Mouse (Mus musculus) thymus, adult 2 months (tissue): Measurements from ENCODE around the gene Olfr17. TPM values are rescaled to one million over a fixed set of nuclear protein-coding genes. Genes with fewer than 3 reads are reported as not detected.
"Not testable (repeated sequence)": the region's sequence is repeated elsewhere in the genome, so short reads cannot be mapped to it uniquely, and the experiment has no call there.

Source experiments
- DNase-seq: peaks from one replicate; pipeline ENCODE4 v3.0.0; 2021
- H3K27ac ChIP-seq: fragments of 200-500 bp; 2 replicates; pipeline ENCODE4 v1.5.1; 2012; ENCODE audit warnings: low read length, control low read depth; ENCODE audit not compliant: control insufficient read depth, insufficient read depth
- H3K27me3 ChIP-seq: fragments of 200-500 bp; 2 replicates; pipeline ENCODE4 v1.6.1; 2012; ENCODE audit warnings: mild to moderate bottlenecking, low read length, moderate library complexity, mixed read lengths; ENCODE audit not compliant: control insufficient read depth, insufficient read depth
- H3K36me3 ChIP-seq: fragments of 200-500 bp; 2 replicates; pipeline ENCODE4 v1.6.1; 2012; ENCODE audit warnings: mild to moderate bottlenecking, low read length, moderate library complexity; ENCODE audit not compliant: control insufficient read depth, insufficient read depth
- H3K4me1 ChIP-seq: fragments of 200-500 bp; replicated peaks from 2 replicates; pipeline ENCODE4 v1.6.1; 2012; ENCODE audit warnings: low read length; ENCODE audit not compliant: control insufficient read depth, insufficient read depth
- H3K4me3 ChIP-seq: fragments of 200-500 bp; 2 replicates; pipeline ENCODE4 v1.5.1; 2012; ENCODE audit warnings: mild to moderate bottlenecking, low read length, control low read depth, moderate library complexity; ENCODE audit not compliant: control insufficient read depth, insufficient read depth
- CTCF ChIP-seq: fragments of 200-500 bp; IDR thresholded peaks from 2 replicates; pipeline ENCODE4 v1.5.1; 2012; ENCODE audit warnings: mild to moderate bottlenecking, control low read depth, low read length, moderate library complexity, borderline replicate concordance; ENCODE audit not compliant: control insufficient read depth, poor library complexity, insufficient read depth; ENCODE audit errors: extremely low read depth
- POLR2A ChIP-seq: fragments of 200-500 bp; IDR thresholded peaks from 2 replicates; pipeline ENCODE4 v1.6.1; 2012; ENCODE audit warnings: mild to moderate bottlenecking, low read length, control low read depth, moderate library complexity; ENCODE audit not compliant: control insufficient read depth, poor library complexity, insufficient read depth; ENCODE audit errors: extremely low read depth
- WGBS: fragments of 180-500 bp; shearing (Covaris S2); methylation state at CpG from one replicate; pipeline ENCODE4 v1.1.7; 2018; 5-methylcytosine and 5-hydroxymethylcytosine counted together
- polyA plus RNA-seq: library from polyadenylated mRNA; depleted of rRNA; stranded (reverse); fragments of >200 nt; gene quantifications from 2 replicates; pipeline ENCODE4 v1.2.3, GENCODE M21; 2012; rRNA removed

Olfr17 gene
- not detected in 2 replicates for polyA plus RNA-seq

- TF ChIP-seq POLR2A = no peak
- Histone ChIP-seq H3K4me1 (no peaks in the 10 kb centered on the region), H3K27me3 (no peaks in the 10 kb centered on the region), H3K27ac (no peak within 1 kb of the TSS), H3K36me3 (no peaks in the 10 kb centered on the region), H3K4me3 (no peak within 1 kb of the TSS)
- 49% methylated on average over 1 of the region's 1 CpGs for WGBS
- no peak for DNase-seq
Observed at GRCm38 (mm10) chr7:107092920-107093319, at the start of gene Olfr17. Gene Olfr17 (plus strand): TSS chr7:107093220.

- TF ChIP-seq POLR2A (no peak), CTCF (no peak)
- 26% methylated on average over 1 of the region's 1 CpGs for WGBS
Observed at GRCm38 (mm10) chr7:107044407-107044806, 48.6 kb upstream of the Olfr17 start.

GRCm38 (mm10) chr7:107045833-107046232, 47.2 kb upstream of the Olfr17 start:
- WGBS = 2% methylated on average over 5 of the region's 5 CpGs
- no peaks in the 10 kb centered on the region for H3K27me3 ChIP-seq
- H3K4me1 ChIP-seq = no peaks in the 10 kb centered on the region
- no peak for TF ChIP-seq POLR2A
- no peak for TF ChIP-seq CTCF
- H3K27ac ChIP-seq = no peak overlapping the region
- peak; percentile 21 for DNase-seq
- H3K4me3 ChIP-seq = no peak overlapping the region
- H3K36me3 ChIP-seq = no peaks in the 10 kb centered on the region

More at GRCm38 (mm10) chr7:107044407-107044806, 48.6 kb upstream of the Olfr17 start:
- Histone ChIP-seq H3K36me3 (no peaks in the 10 kb centered on the region), H3K4me3 (no peak overlapping the region), H3K4me1 (no peaks in the 10 kb centered on the region), H3K27me3 (no peaks in the 10 kb centered on the region), H3K27ac (no peak overlapping the region)
- no peak for DNase-seq

GRCm38 (mm10) chr7:107047578-107047977, 45.4 kb upstream of the Olfr17 start:
- H3K4me3 ChIP-seq = no peak overlapping the region
- no peaks in the 10 kb centered on the region for H3K4me1 ChIP-seq
- TF ChIP-seq CTCF (no peak), POLR2A (no peak)
- no peak overlapping the region for H3K27ac ChIP-seq
- DNase-seq = no peak
- H3K36me3 ChIP-seq = no peaks in the 10 kb centered on the region
- 49% methylated on average over 3 of the region's 3 CpGs for WGBS
- no peaks in the 10 kb centered on the region for H3K27me3 ChIP-seq

GRCm38 (mm10) chr7:107070681-107071080, 22.3 kb upstream of the Olfr17 start, which contains the start of gene Olfr714:
Gene Olfr714 (plus strand): TSS chr7:107070981.
- Histone ChIP-seq H3K27me3 (no peaks in the 10 kb centered on the region), H3K4me3 (no peak within 1 kb of the TSS), H3K27ac (no peak within 1 kb of the TSS), H3K4me1 (no peaks in the 10 kb centered on the region), H3K36me3 (no peaks in the 10 kb centered on the region)
- TF ChIP-seq POLR2A = no peak
- no peak for TF ChIP-seq CTCF
- no peak for DNase-seq
- WGBS = 87% methylated on average over 2 of the region's 2 CpGs

GRCm38 (mm10) chr7:107110269-107110668, 17.2 kb downstream of the Olfr17 start, which contains the start of gene Olfr715b:
Gene Olfr715b (minus strand): TSS chr7:107110369.
- not testable (repeated sequence) for H3K27ac ChIP-seq, H3K4me3 ChIP-seq
- WGBS = 94% methylated on average over 2 of the region's 2 CpGs

GRCm38 (mm10) chr7:107130983-107131382, 38.0 kb downstream of the Olfr17 start, which contains the start of gene Olfr715:
Gene Olfr715 (minus strand): TSS chr7:107131083.
- DNase-seq, H3K27me3 ChIP-seq, H3K4me3 ChIP-seq, H3K4me1 ChIP-seq, H3K27ac ChIP-seq, H3K36me3 ChIP-seq: not testable (repeated sequence)
- 84% methylated on average over 3 of the region's 3 CpGs for WGBS

More at GRCm38 (mm10) chr7:107110269-107110668, 17.2 kb downstream of the Olfr17 start, which contains the start of gene Olfr715b:
- not testable (repeated sequence) for H3K36me3 ChIP-seq, DNase-seq, H3K4me1 ChIP-seq, H3K27me3 ChIP-seq

GRCm38 (mm10) chr7:107138027-107138426, 45.0 kb downstream of the Olfr17 start, which contains the start of gene Olfr716:
Gene Olfr716 (plus strand): TSS chr7:107138327.
- WGBS = 81% methylated on average over 2 of the region's 2 CpGs
- not testable (repeated sequence) for H3K27ac ChIP-seq, DNase-seq, H3K36me3 ChIP-seq, H3K4me1 ChIP-seq, H3K27me3 ChIP-seq, H3K4me3 ChIP-seq
